Mouse (Mus musculus) testis, adult 2 months (tissue): ENCODE results near the gene H2-Ob. TPM values are rescaled to one million over a fixed set of nuclear protein-coding genes. Genes with fewer than 3 reads are reported as not detected.

ENCODE experiments used
- H3K27ac ChIP-seq: fragments of 200-500 bp; 2 replicates; pipeline ENCODE4 v1.5.1; 2012; ENCODE audit warnings: low read depth, low read length; ENCODE audit not compliant: control insufficient read depth, insufficient read depth
- H3K27me3 ChIP-seq: fragments of 200-500 bp; 2 replicates; pipeline ENCODE4 v1.6.1; 2012; ENCODE audit warnings: mild to moderate bottlenecking, low read length, moderate library complexity; ENCODE audit not compliant: control insufficient read depth, insufficient read depth
- H3K36me3 ChIP-seq: fragments of 200-500 bp; 2 replicates; pipeline ENCODE4 v1.6.1; 2012; ENCODE audit warnings: mild to moderate bottlenecking, low read length; ENCODE audit not compliant: control insufficient read depth, insufficient read depth
- H3K4me1 ChIP-seq: fragments of 200-500 bp; 2 replicates; pipeline ENCODE4 v1.6.1; 2012; ENCODE audit warnings: low read length; ENCODE audit not compliant: control insufficient read depth, insufficient read depth
- H3K4me3 ChIP-seq: fragments of 200-500 bp; 2 replicates; pipeline ENCODE4 v1.5.1; 2012; ENCODE audit warnings: low read depth, mild to moderate bottlenecking, low read length, moderate library complexity, mixed read lengths; ENCODE audit not compliant: control insufficient read depth
- CTCF ChIP-seq: fragments of 200-500 bp; IDR thresholded peaks from 2 replicates; pipeline ENCODE4 v1.5.1; 2012; ENCODE audit warnings: low read depth, mild to moderate bottlenecking, inconsistent platforms, low read length, moderate library complexity; ENCODE audit not compliant: control insufficient read depth, insufficient read depth, insufficient replicate concordance
- POLR2A ChIP-seq: fragments of 200-500 bp; IDR thresholded peaks from 2 replicates; pipeline ENCODE4 v1.6.1; 2012; ENCODE audit warnings: low read depth, mild to moderate bottlenecking, inconsistent platforms, low read length, moderate library complexity; ENCODE audit not compliant: control insufficient read depth
- polyA plus RNA-seq: library from polyadenylated mRNA; depleted of rRNA; stranded (reverse); fragments of >200 nt; gene quantifications from 2 replicates; pipeline ENCODE4 v1.2.3, GENCODE M21; 2012

The H2-Ob gene
- polyA plus RNA-seq, 1 experiment = 0.06 TPM

DNA sequence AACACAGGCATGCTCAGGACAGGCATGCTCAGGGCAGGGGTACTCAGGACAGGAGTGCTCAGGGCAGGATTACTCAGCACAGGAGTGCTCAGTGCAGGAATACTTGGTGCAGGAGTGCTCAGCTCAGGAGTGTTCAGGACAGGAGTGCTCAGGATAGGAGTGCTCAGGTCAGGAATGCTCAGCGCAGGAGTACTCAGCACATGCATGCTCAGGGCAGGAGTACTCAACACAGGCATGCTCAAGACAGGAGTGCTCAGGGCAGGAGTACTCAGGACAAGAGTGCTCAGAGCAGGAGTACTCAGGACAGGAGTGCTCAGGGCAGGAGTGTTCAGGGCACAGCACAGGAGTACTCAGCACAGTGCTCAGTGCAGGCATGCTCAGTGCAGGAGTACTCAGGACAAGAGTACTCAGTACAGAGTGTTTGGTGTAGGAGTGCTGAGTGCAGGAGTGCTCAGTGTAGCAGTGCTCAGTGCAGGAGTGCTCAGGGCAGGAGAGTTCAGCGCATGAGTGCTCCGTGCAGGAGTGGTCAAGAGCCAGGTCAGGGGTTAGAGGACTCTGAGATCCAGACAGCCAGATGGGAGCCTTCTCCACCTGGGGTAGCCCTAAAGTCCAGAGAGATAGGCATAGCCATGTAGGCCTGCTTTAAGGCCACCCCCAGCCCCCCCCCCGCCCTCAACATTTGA is 35.8 kb upstream of the H2-Ob start:
- H3K27me3 ChIP-seq = 0 out of 2 replicates have a peak, but pooled peaks cover 2% of the 10 kb centered on the region
- peaks cover 4% of the 10 kb centered on the region; the same call in 1 of the 2 replicates for H3K4me1 ChIP-seq
- H3K27ac ChIP-seq = no peak overlapping the region
- no peak overlapping the region for H3K4me3 ChIP-seq
- TF ChIP-seq POLR2A = no peak
- TF ChIP-seq CTCF = no peak
- H3K36me3 ChIP-seq = no peaks in the 10 kb centered on the region

DNA sequence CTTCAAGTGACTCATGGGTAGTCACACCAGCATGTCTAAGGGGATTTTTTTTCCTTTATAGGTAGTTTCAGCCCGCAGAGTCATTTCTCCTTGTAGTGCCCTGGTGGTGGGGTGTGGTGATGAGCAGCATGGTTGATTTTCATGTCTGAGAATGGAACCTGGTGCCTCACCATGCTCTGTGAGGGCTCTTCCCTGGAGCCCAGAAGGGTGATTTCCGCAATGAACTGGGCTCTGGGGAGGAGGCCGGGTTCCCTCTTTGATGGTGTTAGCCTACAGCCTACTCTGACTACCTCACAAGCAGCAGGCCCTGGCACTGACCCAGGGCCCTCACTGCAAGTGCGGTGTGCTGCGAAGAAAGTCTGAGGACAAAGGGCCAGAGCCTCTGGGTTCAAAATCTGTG is 35.3 kb upstream of the H2-Ob start, which contains the start of gene Tap2:
TSS of gene Tap2 (plus strand) at position 84 of the 400 bp plus-strand sequence.
- Histone ChIP-seq H3K36me3 (no peaks in the 10 kb centered on the region), H3K27ac (no peak within 1 kb of the TSS), H3K4me3 (peak within 1 kb of the TSS; percentile 87), H3K27me3 (no peaks in the 10 kb centered on the region), H3K4me1 (peaks cover under 1% of the 10 kb centered on the region; the same call in 1 of the 2 replicates)
- TF ChIP-seq POLR2A = no peak
- TF ChIP-seq CTCF = no peak

DNA sequence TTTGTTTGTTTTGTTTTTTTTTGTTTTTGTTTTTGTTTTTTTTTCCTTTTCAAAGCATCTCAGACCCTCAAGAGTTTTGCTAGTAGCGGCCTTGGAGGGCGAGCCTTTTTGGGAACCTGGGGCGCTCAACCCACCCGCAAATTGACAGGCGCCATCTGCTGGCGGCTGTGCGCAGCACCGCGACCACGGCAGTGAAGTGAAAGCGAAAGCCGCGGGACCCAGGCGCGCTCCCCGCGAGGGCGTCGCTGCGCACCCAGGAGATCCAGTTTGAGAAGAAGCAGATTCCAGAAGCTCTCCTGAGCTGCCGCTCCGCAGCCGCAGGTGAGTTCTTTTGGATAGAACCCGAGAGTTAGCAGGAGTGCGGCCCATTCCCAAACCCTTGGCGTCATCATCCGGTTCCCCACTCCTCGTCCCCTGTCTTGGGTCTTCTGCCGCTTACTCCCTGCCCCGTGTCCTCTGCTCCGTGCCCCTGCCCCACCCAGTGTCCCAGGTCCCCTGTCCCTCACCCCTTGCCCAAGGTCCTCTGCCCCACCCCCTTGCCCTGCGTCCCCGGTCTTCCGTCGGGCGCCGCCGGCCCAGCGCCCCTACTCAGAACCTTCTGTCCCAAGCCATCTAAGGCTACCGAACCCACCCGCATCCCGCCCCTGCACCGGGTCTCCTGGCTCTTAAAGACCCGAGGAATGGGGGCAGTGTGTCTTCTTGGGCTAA is 34.2 kb upstream of the H2-Ob start:
- Histone ChIP-seq H3K4me3 (peak overlapping the region; percentile 87), H3K4me1 (no peaks in the 10 kb centered on the region; the same call in 1 of the 2 replicates), H3K27me3 (no peaks in the 10 kb centered on the region), H3K36me3 (no peaks in the 10 kb centered on the region), H3K27ac (no peak overlapping the region)
- no peak for TF ChIP-seq POLR2A
- TF ChIP-seq CTCF = peak; percentile 76

DNA sequence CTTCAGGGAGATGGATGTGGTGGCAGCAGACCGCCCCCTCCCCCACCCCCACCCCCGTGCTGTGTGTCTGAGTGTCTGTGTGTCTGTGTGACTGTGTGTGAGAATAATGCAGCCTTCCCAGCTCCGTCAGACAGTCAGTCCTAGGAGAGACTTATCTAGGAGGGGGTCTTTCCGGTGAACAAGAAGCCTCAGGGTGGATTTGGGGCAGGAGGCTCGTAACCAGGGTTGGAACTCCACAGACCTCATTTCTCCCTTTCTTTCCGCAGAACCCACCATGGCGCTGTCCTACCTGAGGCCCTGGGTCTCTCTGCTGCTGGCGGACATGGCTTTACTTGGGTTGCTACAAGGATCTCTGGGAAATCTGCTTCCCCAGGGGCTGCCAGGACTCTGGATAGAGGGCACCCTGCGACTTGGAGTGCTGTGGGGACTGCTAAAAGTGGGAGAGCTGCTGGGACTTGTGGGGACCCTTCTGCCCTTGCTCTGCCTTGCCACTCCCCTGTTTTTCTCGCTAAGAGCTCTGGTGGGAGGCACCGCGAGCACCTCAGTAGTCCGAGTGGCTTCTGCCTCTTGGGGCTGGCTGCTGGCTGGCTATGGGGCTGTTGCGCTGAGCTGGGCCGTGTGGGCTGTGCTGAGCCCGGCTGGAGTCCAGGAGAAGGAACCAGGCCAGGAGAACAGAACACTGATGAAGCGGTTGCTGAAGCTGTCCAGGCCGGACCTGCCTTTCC is 33.5 kb upstream of the H2-Ob start:
- TF ChIP-seq CTCF (no peak), POLR2A (no peak)
- Histone ChIP-seq H3K27me3 (no peaks in the 10 kb centered on the region), H3K4me3 (peak overlapping the region; percentile 87; the same call in 1 of the 2 replicates), H3K4me1 (no peaks in the 10 kb centered on the region; the same call in 1 of the 2 replicates), H3K27ac (no peak overlapping the region), H3K36me3 (no peaks in the 10 kb centered on the region)

DNA sequence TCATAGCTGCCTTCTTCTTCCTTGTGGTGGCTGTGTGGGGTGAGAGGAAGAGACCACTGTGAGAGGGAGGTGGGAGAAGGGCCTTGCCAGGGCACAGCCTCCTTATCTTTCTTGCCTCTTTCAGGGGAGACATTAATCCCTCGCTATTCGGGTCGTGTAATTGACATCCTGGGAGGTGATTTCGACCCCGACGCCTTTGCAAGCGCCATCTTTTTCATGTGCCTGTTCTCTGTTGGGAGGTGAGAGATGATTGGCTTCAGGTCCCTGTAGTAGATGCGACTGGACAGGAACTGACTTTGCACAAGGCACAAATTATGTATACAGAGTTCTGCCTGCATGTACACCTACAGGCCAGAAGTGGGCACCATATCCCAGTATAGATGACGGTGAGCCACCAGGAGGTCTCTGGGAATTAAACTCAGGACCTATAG is 32.9 kb upstream of the H2-Ob start:
- Histone ChIP-seq H3K27ac (no peak overlapping the region), H3K27me3 (no peaks in the 10 kb centered on the region), H3K4me3 (no peak overlapping the region), H3K4me1 (no peaks in the 10 kb centered on the region; the same call in 1 of the 2 replicates), H3K36me3 (no peaks in the 10 kb centered on the region)
- TF ChIP-seq CTCF (no peak), POLR2A (no peak)

DNA sequence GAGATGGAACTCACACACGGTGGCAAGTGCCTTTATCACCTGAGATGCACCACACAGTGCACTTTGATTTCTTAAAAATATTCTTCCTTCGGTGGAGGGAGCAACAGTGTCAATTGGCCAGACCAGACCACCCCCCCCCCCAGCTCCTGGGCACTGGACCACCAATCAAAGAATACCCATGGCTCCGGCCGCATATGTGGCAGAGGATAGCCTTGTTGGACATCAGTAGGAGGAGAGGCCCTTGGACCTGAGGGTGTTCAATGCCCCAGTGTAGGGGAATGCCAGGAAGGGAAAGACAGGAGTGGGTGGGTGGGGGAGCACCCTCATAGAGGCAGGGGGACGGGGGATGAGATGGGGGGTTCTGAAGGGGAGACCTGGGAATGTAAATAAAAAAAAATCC is 32.0 kb upstream of the H2-Ob start:
- Histone ChIP-seq H3K27me3 (no peaks in the 10 kb centered on the region), H3K4me1 (no peaks in the 10 kb centered on the region; the same call in 1 of the 2 replicates), H3K4me3 (no peak overlapping the region), H3K27ac (no peak overlapping the region), H3K36me3 (no peaks in the 10 kb centered on the region)
- TF ChIP-seq POLR2A (no peak), CTCF (no peak)

DNA sequence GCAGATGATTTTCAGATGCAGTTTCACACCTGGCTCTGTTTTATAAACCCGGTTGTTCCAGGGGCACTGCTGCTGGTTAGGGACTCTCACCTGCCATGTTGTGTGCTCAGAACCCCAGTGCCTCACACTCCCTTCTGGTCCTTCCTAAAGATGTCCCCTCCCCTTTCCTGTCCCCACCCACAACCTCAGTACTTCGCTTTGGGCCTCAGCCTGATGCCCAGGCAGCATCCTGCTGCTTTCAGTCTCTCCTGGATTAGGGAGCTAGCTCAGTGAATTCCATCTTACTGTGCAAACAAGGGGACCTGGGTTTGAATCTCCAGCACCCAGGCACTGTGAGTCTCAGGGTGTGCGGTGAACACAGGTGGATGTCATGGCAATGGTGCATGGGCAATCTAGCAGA is 31.2 kb upstream of the H2-Ob start:
- Histone ChIP-seq H3K27me3 (no peaks in the 10 kb centered on the region), H3K4me3 (no peak overlapping the region), H3K36me3 (no peaks in the 10 kb centered on the region), H3K4me1 (no peaks in the 10 kb centered on the region; the same call in 1 of the 2 replicates), H3K27ac (no peak overlapping the region)
- TF ChIP-seq POLR2A (no peak), CTCF (no peak)
